In genomic region chr8:66495726-66496125, GRCm38 (mm10) we compare ENCODE assay signal across 8 mouse cellular contexts. TPM values are rescaled to one million over a fixed set of nuclear protein-coding genes. Genes with fewer than 3 reads are reported as not detected.
DNase-seq lines count a peak whose midpoint lies in the region; ATAC-seq lines count a peak whose summit lies in the region.

No protein-coding gene starts in this region.

- H3K4me2 ChIP-seq in intestine, embryonic 14.5 days (ENCODE audit: low read length) = no peak overlapping the region

- DNase-seq in ZHBTc4 (ENCODE audit: low read depth, low spot score) = peak; percentile 74
- peak; percentile 90 to 91 for DNase-seq in cerebellum, postnatal 10 days
- DNase-seq in frontal cortex, postnatal 25 days (ENCODE audit: low spot score in 2 of 2) = peak; percentile 76 to 81
- peak; percentile 85 for DNase-seq in intestine, embryonic 14.5 days (ENCODE audit: low spot score)
- DNase-seq in left cerebral cortex, adult 8-10 months (ENCODE audit: low spot score in 2 of 2) = peak; percentile 36 to 58
- DNase-seq in mesoderm, embryonic 11.5 days (ENCODE audit: low read depth, low spot score) = peak; percentile 68
- peak; percentile 92 for DNase-seq in right cerebral cortex, postnatal 14 days
- peak; percentile 68 for DNase-seq in urinary bladder, postnatal 25 days (ENCODE audit: low spot score)

- H3K9ac ChIP-seq in intestine, embryonic 14.5 days (ENCODE audit: low read length) = no peak overlapping the region

- ATAC-seq in intestine, embryonic 14.5 days (replicated peaks; ENCODE audit: low FRiP score, low TSS enrichment, low read depth) = peak; percentile 83; the same call in 1 of the 2 replicates

- H3K36me3 ChIP-seq in intestine, embryonic 14.5 days (ENCODE audit: control insufficient read depth, insufficient read depth, low read length) = no peaks in the 10 kb centered on the region

- no peaks in the 10 kb centered on the region for H3K27me3 ChIP-seq in intestine, embryonic 14.5 days (replicated peaks; ENCODE audit: control insufficient read depth, insufficient read depth, low read length)

- no peak overlapping the region for H3K4me3 ChIP-seq in intestine, embryonic 14.5 days (ENCODE audit: low read depth, low read length)

- WGBS in intestine, embryonic 14.5 days = 8% methylated on average over 8 of the region's 8 CpGs

- no peak overlapping the region for H3K27ac ChIP-seq in intestine, embryonic 14.5 days (ENCODE audit: low read depth)

- H3K9me3 ChIP-seq in intestine, embryonic 14.5 days (ENCODE audit: control insufficient read depth, low read length) = no peaks in the 10 kb centered on the region

- H3K4me1 ChIP-seq in intestine, embryonic 14.5 days (replicated peaks; ENCODE audit: control insufficient read depth, insufficient read depth, low read length) = no peaks in the 10 kb centered on the region

RNA-seq across cellular contexts. Expression of gene Tma16, which starts 9.4 kb away (rescaled TPM):
- polyA plus RNA-seq in intestine, embryonic 14.5 days (2014; fragmentation: Nextera tagmentation; extraction: Ambion mirVana) = 15.9 and 18.4 TPM in 2 replicates
- 10 to 100 TPM in 2 of 4 experiments, 1 to 10 TPM in 2; 8.7 to 10.7 (median 9.8) TPM for total RNA-seq in left cerebral cortex, adult 8-10 months (2022)

RNA-seq across cellular contexts. Expression of gene Tktl2, which starts 15.8 kb away (rescaled TPM):
- polyA plus RNA-seq in intestine, embryonic 14.5 days (2014; fragmentation: Nextera tagmentation; extraction: Ambion mirVana) = not detected in 2 replicates
- under 1 TPM; 0.12 to 0.22 (median 0.14) TPM for total RNA-seq in left cerebral cortex, adult 8-10 months (2022)
